Mouse (Mus musculus): ENCODE results near the gene Fanci.

DNA sequence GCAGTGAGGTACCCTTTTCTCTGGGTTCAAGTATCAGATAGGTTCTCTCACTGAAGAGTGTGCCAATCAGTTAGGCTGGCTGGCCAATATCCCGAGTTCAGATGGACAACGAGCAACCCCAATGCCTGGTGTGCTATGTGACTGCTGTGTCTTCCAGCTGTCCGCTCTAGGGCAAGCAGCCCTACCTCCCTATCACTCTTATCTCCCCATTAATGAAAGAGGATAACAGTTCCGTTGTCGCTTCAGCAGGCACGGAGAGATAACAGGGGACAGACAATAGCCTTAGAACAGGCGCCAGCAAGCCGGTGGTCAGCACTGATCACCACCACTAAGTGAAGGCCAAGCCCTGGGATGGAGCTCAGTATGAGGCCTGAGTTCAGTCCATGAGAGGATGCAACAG, 77.3 kb downstream of the Fanci start:
- TF ChIP-seq CTCF (IDR thresholded peaks at IDR 0.05; ENCODE audit: borderline replicate concordance, insufficient read depth, low read depth, low read length) = no peak
- no peak for TF ChIP-seq POLR2A (IDR thresholded peaks at IDR 0.05; ENCODE audit: borderline replicate concordance, insufficient read depth, low read length)

Measured in cerebellum, adult 2 months (tissue).